Mouse (Mus musculus): Measurements from ENCODE around the gene Taf6l.

DNA sequence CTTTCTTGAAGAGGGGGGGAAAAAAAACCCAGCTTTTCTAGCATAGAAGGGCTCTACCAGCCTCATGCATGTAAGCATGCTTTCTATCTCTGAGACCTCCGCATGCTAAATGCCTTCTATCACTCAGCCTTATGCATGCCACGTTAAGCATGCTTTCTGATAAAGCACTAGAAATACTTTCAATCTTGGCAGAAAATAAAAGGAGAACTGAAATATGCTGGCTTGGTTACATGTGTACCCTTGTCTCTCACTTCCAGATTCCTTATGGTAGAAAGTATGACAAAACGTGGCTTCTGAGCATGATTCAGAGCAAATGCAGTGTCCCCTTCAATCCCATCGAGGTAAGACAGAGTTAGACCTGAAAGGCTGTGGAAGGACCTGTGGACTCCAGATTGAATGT, 22.9 kb downstream of the Taf6l start:
- TF ChIP-seq ZC3H11A (IDR thresholded peaks at IDR 0.05; ENCODE audit: borderline replicate concordance, low read depth, low read length) (no peak), CHD2 (IDR thresholded peaks at IDR 0.05; ENCODE audit: low read depth, low read length) (no peak)

All from ES-E14 (cell line).